In the genomic region with DNA sequence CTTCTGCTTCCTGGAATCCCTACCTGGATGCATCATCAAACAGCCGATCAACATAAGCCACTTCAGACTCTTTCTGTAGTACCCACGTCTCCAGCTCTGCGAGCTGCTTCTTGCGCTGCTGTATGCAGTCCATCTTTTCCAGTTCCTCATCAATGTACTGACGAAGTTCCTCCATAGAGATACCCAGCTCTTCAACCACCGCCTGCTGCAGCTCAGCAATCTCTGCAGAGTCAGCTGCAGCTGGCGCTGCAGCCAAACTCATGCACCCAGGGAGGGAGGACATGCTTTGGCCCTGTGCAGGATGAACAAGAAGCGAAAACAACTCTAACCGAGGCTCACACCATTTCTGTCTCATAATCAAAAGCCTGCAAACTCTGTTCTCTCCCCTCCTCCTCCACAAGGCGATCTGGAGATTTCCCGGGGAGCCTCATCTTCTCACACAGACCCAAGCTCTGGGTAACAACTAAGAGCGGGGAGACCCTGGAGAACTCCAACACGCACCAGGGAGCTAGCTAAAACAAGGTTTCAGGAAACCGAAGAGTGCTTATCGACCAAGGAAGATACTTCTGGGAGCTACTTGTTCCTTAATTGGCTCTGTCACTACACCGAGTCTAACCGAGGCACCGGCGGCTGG, we compare ENCODE assay signal across 12 mouse cellular contexts. TPM values are rescaled to one million over a fixed set of nuclear protein-coding genes. Genes with fewer than 3 reads are reported as not detected.
DNase-seq lines count a peak whose midpoint lies in the region; ATAC-seq and TF ChIP-seq lines count a peak whose summit lies in the region.
"Not testable (repeated sequence)": the region's sequence is repeated elsewhere in the genome, so short reads cannot be mapped to it uniquely, and the experiment has no call there.
"Had no signal": no experiment of that assay in that cellular context is flagged by ENCODE, and none has a peak within 500 bp of the region (broad histone marks: within the 10 kb centered on the region; RNA-seq: fewer than 3 reads in every experiment).

No protein-coding gene starts in this region.

- 23% methylated on average over 10 of the region's 19 CpGs for WGBS in embryonic facial prominence, embryonic 15.5 days
- 31% methylated on average over 10 of the region's 19 CpGs for WGBS in hindbrain, embryonic 13.5 days
- WGBS in liver, postnatal 0 days (ENCODE audit: insufficient replicate concordance) = 16% methylated on average over 5 of the region's 19 CpGs
- 33% methylated on average over 14 of the region's 19 CpGs for WGBS in midbrain, embryonic 15.5 days
- WGBS in stomach, embryonic 14.5 days = 26% methylated on average over 8 of the region's 19 CpGs

- not testable (repeated sequence) for DNase-seq in layer of hippocampus, adult 2 months (ENCODE audit: low spot score in 2 of 2); liver, postnatal 0 days

- peak overlapping the region; percentile 71 for H3K4me3 ChIP-seq in ES-Bruce4 (ENCODE audit: low read depth, low read length)
- peak overlapping the region; percentile 49 for H3K4me3 ChIP-seq in embryonic facial prominence, embryonic 15.5 days (replicated peaks)
- peak overlapping the region; percentile 53 for H3K4me3 ChIP-seq in hindbrain, embryonic 13.5 days
- peak overlapping the region; percentile 44; the same call in 1 of the 2 replicates for H3K4me3 ChIP-seq in layer of hippocampus, adult 2 months
- peak overlapping the region; percentile 59; the same call in 1 of the 2 replicates for H3K4me3 ChIP-seq in liver, postnatal 0 days (ENCODE audit: low read depth, low read length)
- peak overlapping the region; percentile 45 for H3K4me3 ChIP-seq in midbrain, embryonic 15.5 days
- peak overlapping the region; percentile 42; the same call in 1 of the 2 replicates for H3K4me3 ChIP-seq in stomach, embryonic 14.5 days (ENCODE audit: low read depth, low read length)

- peak overlapping the region; percentile 86 for H3K9ac ChIP-seq in ES-Bruce4 (ENCODE audit: low read depth, poor library complexity, severe bottlenecking)
- not testable (repeated sequence) for H3K9ac ChIP-seq in embryonic facial prominence, embryonic 15.5 days; hindbrain, embryonic 13.5 days; liver, postnatal 0 days (replicated peaks); midbrain, embryonic 15.5 days
- H3K9ac ChIP-seq in stomach, embryonic 14.5 days (replicated peaks; ENCODE audit: low read depth, low read length) = 0 out of 2 replicates have a peak overlapping the region, but pooled peaks have one; percentile 33

- not testable (repeated sequence) for H3K4me1 ChIP-seq in ES-Bruce4 (ENCODE audit: control insufficient read depth, insufficient read depth, low read length); embryonic facial prominence, embryonic 15.5 days; hindbrain, embryonic 13.5 days (replicated peaks); liver, postnatal 0 days (ENCODE audit: insufficient read depth); midbrain, embryonic 15.5 days; stomach, embryonic 14.5 days (ENCODE audit: control insufficient read depth, insufficient read depth, low read length)

- H3K4me2 ChIP-seq in embryonic facial prominence, embryonic 15.5 days (replicated peaks) = peak overlapping the region; percentile 34
- H3K4me2 ChIP-seq in hindbrain, embryonic 13.5 days = peak overlapping the region; percentile 51
- peak overlapping the region; percentile 72; the same call in 1 of the 2 replicates for H3K4me2 ChIP-seq in liver, postnatal 0 days (ENCODE audit: low read depth, low read length)
- peak overlapping the region; percentile 44 for H3K4me2 ChIP-seq in midbrain, embryonic 15.5 days
- H3K4me2 ChIP-seq in stomach, embryonic 14.5 days (replicated peaks; ENCODE audit: low read depth, low read length) = not testable (repeated sequence)

- not testable (repeated sequence) for TF ChIP-seq POLR2A in ES-Bruce4 (IDR thresholded peaks at IDR 0.05; ENCODE audit: insufficient read depth, low read length)

- not testable (repeated sequence) for H3K9me3 ChIP-seq in ES-Bruce4 (replicated peaks; ENCODE audit: control insufficient read depth, insufficient read depth, low read length, poor library complexity, severe bottlenecking); embryonic facial prominence, embryonic 15.5 days (replicated peaks); hindbrain, embryonic 13.5 days; liver, postnatal 0 days (ENCODE audit: low read length); midbrain, embryonic 15.5 days; stomach, embryonic 14.5 days (ENCODE audit: control insufficient read depth, low read depth, low read length)

- not testable (repeated sequence) for H3K27ac ChIP-seq in ES-Bruce4 (ENCODE audit: insufficient read depth, low read length); embryonic facial prominence, embryonic 15.5 days (replicated peaks); hindbrain, embryonic 13.5 days; layer of hippocampus, adult 2 months; liver, postnatal 0 days (ENCODE audit: low read depth); midbrain, embryonic 15.5 days; stomach, embryonic 14.5 days (ENCODE audit: low read length)

- not testable (repeated sequence) for TF ChIP-seq EP300 in ES-Bruce4 (IDR thresholded peaks at IDR 0.05; ENCODE audit: insufficient read depth, low read depth, low read length); liver, postnatal 0 days (IDR thresholded peaks at IDR 0.05; ENCODE audit: low read depth)

- H3K36me3 ChIP-seq in ES-Bruce4 (ENCODE audit: control insufficient read depth, insufficient read depth, low read length, poor library complexity, severe bottlenecking) = peaks cover 23% of the 10 kb centered on the region
- H3K36me3 ChIP-seq in embryonic facial prominence, embryonic 15.5 days = peaks cover 27% of the 10 kb centered on the region
- H3K36me3 ChIP-seq in hindbrain, embryonic 13.5 days = peaks cover 24% of the 10 kb centered on the region
- H3K36me3 ChIP-seq in liver, postnatal 0 days (replicated peaks; ENCODE audit: insufficient read depth, low read length) = peaks cover 13% of the 10 kb centered on the region
- H3K36me3 ChIP-seq in midbrain, embryonic 15.5 days (replicated peaks) = peaks cover 13% of the 10 kb centered on the region; the same call in 1 of the 2 replicates
- H3K36me3 ChIP-seq in stomach, embryonic 14.5 days (ENCODE audit: control insufficient read depth, insufficient read depth, low read length) = peaks cover 17% of the 10 kb centered on the region

- not testable (repeated sequence) for H3K27me3 ChIP-seq in ES-Bruce4 (ENCODE audit: control insufficient read depth, insufficient read depth, low read length, poor library complexity, severe bottlenecking); embryonic facial prominence, embryonic 15.5 days; hindbrain, embryonic 13.5 days; liver, postnatal 0 days (ENCODE audit: insufficient read depth, low read length); midbrain, embryonic 15.5 days (replicated peaks); stomach, embryonic 14.5 days (ENCODE audit: control insufficient read depth, insufficient read depth, low read length)

- ATAC-seq in embryonic facial prominence, embryonic 15.5 days (ENCODE audit: insufficient number of reproducible peaks, low FRiP score, low TSS enrichment, low read depth); liver, postnatal 0 days; midbrain, embryonic 15.5 days (replicated peaks); stomach, embryonic 14.5 days (ENCODE audit: insufficient number of reproducible peaks, insufficient read depth, low FRiP score, low read depth): not testable (repeated sequence)
- ATAC-seq in granulocyte monocyte progenitor cell, adult 5-6 weeks (replicated peaks; ENCODE audit: poor library complexity, severe bottlenecking) = peak; percentile 46
- ATAC-seq in hindbrain, embryonic 13.5 days (ENCODE audit: low FRiP score) = peak; percentile 3; the same call in 1 of the 2 replicates

- not testable (repeated sequence) for TF ChIP-seq CTCF in ES-Bruce4 (IDR thresholded peaks at IDR 0.05; ENCODE audit: low read depth, low read length); layer of hippocampus, adult 2 months (conservative IDR thresholded peaks at IDR 0.05); liver, postnatal 0 days (IDR thresholded peaks at IDR 0.05; ENCODE audit: low read depth)

RNA-seq across cellular contexts. Expression of a gene that starts 1.0 kb away (rescaled TPM):
- polyA plus RNA-seq in ES-Bruce4 (2011; ENCODE audit: insufficient read depth, insufficient read length, low read depth, missing spikeins) = 67.9 and 73.3 TPM in 2 replicates
- 38.3 and 39.4 TPM in 2 replicates for polyA plus RNA-seq in embryonic facial prominence, embryonic 15.5 days (2015; fragmentation: Nextera tagmentation; extraction: Ambion mirVana)
- 40.6 and 43.4 TPM in 2 replicates for total RNA-seq in granulocyte monocyte progenitor cell, adult 5-6 weeks (2014; fragmentation: Nextera tagmentation)
- 28.9 and 32.8 TPM in 2 replicates for total RNA-seq in granulocyte monocyte progenitor cell, adult 5-6 weeks (2017)
- 45.6 and 46.2 TPM in 2 replicates for polyA plus RNA-seq in hindbrain, embryonic 13.5 days (2015; fragmentation: Nextera tagmentation; extraction: Ambion mirVana)
- 10 to 100 TPM; 37.7 to 39.2 TPM for total RNA-seq in layer of hippocampus, adult 2 months (2021)
- 6.3 and 6.6 TPM in 2 replicates for polyA plus RNA-seq in liver, postnatal 0 days (2015; fragmentation: Nextera tagmentation; extraction: Ambion mirVana)
- polyA plus RNA-seq in midbrain, embryonic 15.5 days (2015; fragmentation: Nextera tagmentation; extraction: Ambion mirVana) = 43.4 and 45.4 TPM in 2 replicates
- 50.8 and 51.8 TPM in 2 replicates for polyA plus RNA-seq in stomach, embryonic 14.5 days (2014; fragmentation: Nextera tagmentation; extraction: Ambion mirVana)

RNA-seq across cellular contexts. Expression of a gene that starts 41.4 kb away (rescaled TPM):
- polyA plus RNA-seq in ES-Bruce4 (2011; ENCODE audit: insufficient read depth, insufficient read length, low read depth, missing spikeins) = 99.9 and 103 TPM in 2 replicates
- 146 and 153 TPM in 2 replicates for polyA plus RNA-seq in embryonic facial prominence, embryonic 15.5 days (2015; fragmentation: Nextera tagmentation; extraction: Ambion mirVana)
- total RNA-seq in granulocyte monocyte progenitor cell, adult 5-6 weeks (2014; fragmentation: Nextera tagmentation) = 193 and 213 TPM in 2 replicates
- total RNA-seq in granulocyte monocyte progenitor cell, adult 5-6 weeks (2017) = 87.8 and 88.6 TPM in 2 replicates
- polyA plus RNA-seq in hindbrain, embryonic 13.5 days (2015; fragmentation: Nextera tagmentation; extraction: Ambion mirVana) = 91.8 and 93.7 TPM in 2 replicates
- 10 to 100 TPM; 53.1 to 63.3 TPM for total RNA-seq in layer of hippocampus, adult 2 months (2021)
- 124 and 125 TPM in 2 replicates for polyA plus RNA-seq in liver, postnatal 0 days (2015; fragmentation: Nextera tagmentation; extraction: Ambion mirVana)
- 97.6 and 97.8 TPM in 2 replicates for polyA plus RNA-seq in midbrain, embryonic 15.5 days (2015; fragmentation: Nextera tagmentation; extraction: Ambion mirVana)
- 136 and 146 TPM in 2 replicates for polyA plus RNA-seq in stomach, embryonic 14.5 days (2014; fragmentation: Nextera tagmentation; extraction: Ambion mirVana)

RNA-seq across cellular contexts. Expression of a gene that starts 46.6 kb away (rescaled TPM):
- 0.84 and 2.2 TPM in 2 replicates for polyA plus RNA-seq in ES-Bruce4 (2011; ENCODE audit: insufficient read depth, insufficient read length, low read depth, missing spikeins)
- 0.24 TPM in 1 of 2 replicates, not detected in the other for polyA plus RNA-seq in embryonic facial prominence, embryonic 15.5 days (2015; fragmentation: Nextera tagmentation; extraction: Ambion mirVana)
- total RNA-seq in granulocyte monocyte progenitor cell, adult 5-6 weeks (2014; fragmentation: Nextera tagmentation) = not detected in 2 replicates
- total RNA-seq in granulocyte monocyte progenitor cell, adult 5-6 weeks (2017) = not detected in 2 replicates
- polyA plus RNA-seq in hindbrain, embryonic 13.5 days (2015; fragmentation: Nextera tagmentation; extraction: Ambion mirVana) = not detected in 2 replicates
- not detected for total RNA-seq in layer of hippocampus, adult 2 months (2021)
- not detected in 2 replicates for polyA plus RNA-seq in liver, postnatal 0 days (2015; fragmentation: Nextera tagmentation; extraction: Ambion mirVana)
- polyA plus RNA-seq in midbrain, embryonic 15.5 days (2015; fragmentation: Nextera tagmentation; extraction: Ambion mirVana) = not detected in 2 replicates
- polyA plus RNA-seq in stomach, embryonic 14.5 days (2014; fragmentation: Nextera tagmentation; extraction: Ambion mirVana) = 0.74 TPM in 1 of 2 replicates, not detected in the other
- total RNA-seq: adrenal gland, postnatal 25 days; gastrocnemius, postnatal 14 days; layer of hippocampus, adult 18-20 months; left cerebral cortex, postnatal 25 days had no signal

RNA-seq across cellular contexts. Expression of a gene that starts 49.1 kb away (rescaled TPM):
- 1.9 and 2.0 TPM in 2 replicates for polyA plus RNA-seq in ES-Bruce4 (2011; ENCODE audit: insufficient read depth, insufficient read length, low read depth, missing spikeins)
- polyA plus RNA-seq in embryonic facial prominence, embryonic 15.5 days (2015; fragmentation: Nextera tagmentation; extraction: Ambion mirVana) = 8.8 and 11.6 TPM in 2 replicates
- 15.5 and 18.0 TPM in 2 replicates for total RNA-seq in granulocyte monocyte progenitor cell, adult 5-6 weeks (2014; fragmentation: Nextera tagmentation)
- 5.0 and 5.4 TPM in 2 replicates for total RNA-seq in granulocyte monocyte progenitor cell, adult 5-6 weeks (2017)
- polyA plus RNA-seq in hindbrain, embryonic 13.5 days (2015; fragmentation: Nextera tagmentation; extraction: Ambion mirVana) = 0.31 and 0.38 TPM in 2 replicates
- total RNA-seq in layer of hippocampus, adult 2 months (2021) = 1 to 10 TPM; 1.5 TPM
- polyA plus RNA-seq in liver, postnatal 0 days (2015; fragmentation: Nextera tagmentation; extraction: Ambion mirVana) = 1.2 TPM in 2 replicates
- polyA plus RNA-seq in midbrain, embryonic 15.5 days (2015; fragmentation: Nextera tagmentation; extraction: Ambion mirVana) = 0.33 and 0.56 TPM in 2 replicates
- 1.7 and 2.1 TPM in 2 replicates for polyA plus RNA-seq in stomach, embryonic 14.5 days (2014; fragmentation: Nextera tagmentation; extraction: Ambion mirVana)
